Mouse (Mus musculus): Measurements from ENCODE around the gene Tdo2. TPM values are rescaled to one million over a fixed set of nuclear protein-coding genes. Genes with fewer than 3 reads are reported as not detected.

The Tdo2 gene
- polyA plus RNA-seq, 1 experiment from 2014 or later, result not detected

DNA sequence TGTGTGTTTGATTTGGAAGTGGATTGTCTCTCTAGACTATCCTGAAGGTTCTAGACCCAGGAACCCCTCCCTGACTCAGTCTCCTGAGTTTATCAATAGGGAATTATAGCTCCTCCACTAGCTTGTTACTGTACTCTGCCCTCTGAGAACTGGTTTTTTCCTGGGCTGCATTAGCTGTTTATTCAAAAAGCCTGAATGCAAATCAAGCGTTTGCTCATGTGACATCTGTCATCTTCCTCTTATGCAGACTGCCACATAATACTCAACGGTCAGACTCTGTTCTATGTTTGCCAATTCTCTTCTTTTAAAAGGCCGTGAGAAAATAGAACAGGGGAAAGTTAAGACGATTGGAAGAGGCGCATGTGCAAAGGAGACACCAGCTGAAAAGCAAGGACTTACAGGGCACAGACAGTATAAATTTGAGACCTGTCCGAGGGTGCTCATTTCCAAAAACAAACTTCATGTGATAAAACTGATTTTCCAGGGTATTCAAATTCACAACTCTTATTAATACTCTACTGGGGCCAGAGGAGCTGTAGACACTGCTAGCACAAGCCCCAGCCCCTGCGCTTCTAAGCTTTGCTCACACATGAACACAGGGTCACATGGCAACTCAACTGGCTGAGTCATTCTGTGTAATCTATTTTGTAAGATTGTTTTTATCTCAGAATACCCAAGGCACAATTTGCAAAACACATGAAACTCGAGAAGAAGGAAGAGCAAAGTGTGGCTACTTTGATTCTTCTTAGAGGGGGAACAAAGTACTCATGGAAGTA, 7.3 kb upstream of the Tdo2 start:
- Histone ChIP-seq H3K4me3 (replicated peaks) (no peak overlapping the region), H3K36me3 (no peaks in the 10 kb centered on the region), H3K27me3 (no peaks in the 10 kb centered on the region), H3K27ac (no peak overlapping the region), H3K9me3 (no peaks in the 10 kb centered on the region), H3K4me2 (replicated peaks) (no peak overlapping the region), H3K4me1 (replicated peaks) (0 out of 2 replicates have a peak, but pooled peaks cover 2% of the 10 kb centered on the region), H3K9ac (replicated peaks) (no peak overlapping the region)
- no peak for ATAC-seq
- 81% methylated on average over 8 of the region's 8 CpGs for WGBS

GRCm38 (mm10) chr3:81981990-81982389, 6.0 kb upstream of the Tdo2 start, which contains the start of gene Asic5:
Asic5 (plus strand) TSS chr3:81982290.
- H3K4me2 ChIP-seq (replicated peaks), result no peak within 1 kb of the TSS
- 90% methylated on average over 5 of the region's 5 CpGs for WGBS

GRCm38 (mm10) chr3:81981576-81981975, 5.6 kb upstream of the Tdo2 start:
- ATAC-seq, result no peak
- no peaks in the 10 kb centered on the region for H3K9me3 ChIP-seq
- no peak overlapping the region for H3K27ac ChIP-seq
- no peak overlapping the region for H3K4me3 ChIP-seq (replicated peaks)
- no peaks in the 10 kb centered on the region for H3K36me3 ChIP-seq
- WGBS, result 94% methylated on average over 5 of the region's 5 CpGs
- no peak overlapping the region for H3K4me2 ChIP-seq (replicated peaks)
- H3K27me3 ChIP-seq, result no peaks in the 10 kb centered on the region
- H3K4me1 ChIP-seq (replicated peaks), result 0 out of 2 replicates have a peak, but pooled peaks cover 2% of the 10 kb centered on the region
- H3K9ac ChIP-seq (replicated peaks), result no peak overlapping the region

More at GRCm38 (mm10) chr3:81981990-81982389, 6.0 kb upstream of the Tdo2 start, which contains the start of gene Asic5:
- H3K9ac ChIP-seq (replicated peaks), result no peak within 1 kb of the TSS
- ATAC-seq, result no peak
- H3K36me3 ChIP-seq, result no peaks in the 10 kb centered on the region
- no peak within 1 kb of the TSS for H3K27ac ChIP-seq
- 0 out of 2 replicates have a peak, but pooled peaks cover 2% of the 10 kb centered on the region for H3K4me1 ChIP-seq (replicated peaks)
- no peaks in the 10 kb centered on the region for H3K27me3 ChIP-seq
- H3K9me3 ChIP-seq, result no peaks in the 10 kb centered on the region
- H3K4me3 ChIP-seq (replicated peaks), result no peak within 1 kb of the TSS

- no peak overlapping the region for H3K9ac ChIP-seq (replicated peaks)
- H3K27ac ChIP-seq, result no peak overlapping the region
- no peaks in the 10 kb centered on the region for H3K4me1 ChIP-seq (replicated peaks)
- no peaks in the 10 kb centered on the region for H3K27me3 ChIP-seq
- H3K9me3 ChIP-seq, result no peaks in the 10 kb centered on the region
- no peak overlapping the region for H3K4me3 ChIP-seq (replicated peaks)
- H3K36me3 ChIP-seq, result no peaks in the 10 kb centered on the region
- 84% methylated on average over 4 of the region's 4 CpGs for WGBS
- no peak for ATAC-seq
- H3K4me2 ChIP-seq (replicated peaks), result no peak overlapping the region
These were observed 395 bp downstream of the Tdo2 start for GRCm38 (mm10) chr3:81975607-81976006.

GRCm38 (mm10) chr3:81964596-81964995, 11.4 kb downstream of the Tdo2 start:
- Histone ChIP-seq H3K27me3 (no peaks in the 10 kb centered on the region), H3K4me1 (replicated peaks) (no peaks in the 10 kb centered on the region), H3K9me3 (no peaks in the 10 kb centered on the region), H3K9ac (replicated peaks) (no peak overlapping the region), H3K27ac (no peak overlapping the region), H3K4me3 (replicated peaks) (no peak overlapping the region), H3K4me2 (replicated peaks) (no peak overlapping the region), H3K36me3 (no peaks in the 10 kb centered on the region)
- ATAC-seq, result no peak
- WGBS, result 67% methylated on average over 3 of the region's 3 CpGs

DNA sequence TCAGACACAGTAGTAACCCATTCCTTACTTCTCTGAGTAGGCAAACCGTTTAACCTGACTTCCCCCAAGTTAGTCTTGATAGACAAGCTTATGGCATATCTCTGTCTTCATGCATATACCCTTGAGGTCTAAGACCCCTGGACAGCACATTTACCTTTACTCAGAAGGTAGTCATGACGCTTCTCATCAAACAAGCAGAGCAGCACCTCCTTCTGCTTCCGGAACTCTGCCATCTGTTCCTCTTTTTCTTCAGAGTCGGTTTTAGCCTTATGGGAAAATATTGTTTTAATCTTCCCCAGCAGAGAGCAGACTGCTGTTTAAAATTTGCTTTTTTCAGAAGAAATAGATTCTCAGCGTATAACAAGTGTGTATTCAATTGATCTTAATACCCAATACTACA, 12.2 kb downstream of the Tdo2 start:
- 89% methylated on average over 5 of the region's 5 CpGs for WGBS
- no peaks in the 10 kb centered on the region for H3K27me3 ChIP-seq
- no peaks in the 10 kb centered on the region for H3K9me3 ChIP-seq
- no peaks in the 10 kb centered on the region for H3K4me1 ChIP-seq (replicated peaks)
- H3K4me2 ChIP-seq (replicated peaks), result no peak overlapping the region
- no peak overlapping the region for H3K4me3 ChIP-seq (replicated peaks)
- no peaks in the 10 kb centered on the region for H3K36me3 ChIP-seq
- no peak for ATAC-seq
- no peak overlapping the region for H3K27ac ChIP-seq
- no peak overlapping the region for H3K9ac ChIP-seq (replicated peaks)

DNA sequence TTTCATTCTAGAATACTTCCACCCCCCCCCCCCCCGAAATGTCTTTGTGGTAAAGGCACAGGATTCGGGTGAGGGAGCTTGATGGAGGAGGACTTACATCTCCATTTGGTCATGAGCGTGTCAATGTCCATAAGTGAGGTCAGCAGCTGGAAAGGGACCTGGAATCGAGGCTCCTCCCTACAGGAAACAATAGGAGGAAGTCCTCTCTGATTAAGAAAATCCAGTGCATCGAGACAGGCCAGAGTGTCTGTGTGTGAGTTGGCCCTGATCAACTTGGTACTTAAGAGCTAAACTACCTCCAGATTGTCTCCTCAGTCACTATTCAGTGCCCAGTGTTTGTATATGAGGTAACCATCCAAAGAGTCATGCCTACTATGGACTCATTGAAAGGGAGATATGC, 14.7 kb downstream of the Tdo2 start:
- Histone ChIP-seq H3K4me3 (replicated peaks) (no peak overlapping the region), H3K36me3 (no peaks in the 10 kb centered on the region), H3K4me1 (replicated peaks) (no peaks in the 10 kb centered on the region), H3K9me3 (no peaks in the 10 kb centered on the region), H3K9ac (replicated peaks) (no peak overlapping the region), H3K4me2 (replicated peaks) (no peak overlapping the region), H3K27ac (no peak overlapping the region), H3K27me3 (no peaks in the 10 kb centered on the region)
- ATAC-seq, result no peak
- WGBS, result 86% methylated on average over 5 of the region's 5 CpGs

DNA sequence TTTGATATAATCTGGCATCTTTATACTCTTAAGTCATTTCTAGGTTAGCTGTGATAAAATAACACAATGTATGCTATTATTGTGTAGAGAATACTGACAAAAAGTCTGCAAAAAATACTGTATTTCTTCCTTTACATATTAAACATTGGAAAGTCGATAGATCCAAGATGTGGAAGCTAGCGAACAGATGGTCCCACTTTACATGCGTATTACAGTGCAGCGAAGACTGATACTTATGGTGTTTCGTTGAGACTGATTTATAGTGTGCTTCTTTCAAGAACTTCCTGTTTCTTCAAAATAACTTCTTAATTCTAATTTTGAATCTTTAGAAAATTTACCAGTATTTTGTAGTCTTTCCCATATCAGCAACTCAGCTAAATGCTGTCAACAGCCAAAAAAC, 18.5 kb downstream of the Tdo2 start:
- no peak for ATAC-seq
- Histone ChIP-seq H3K4me1 (replicated peaks) (no peaks in the 10 kb centered on the region), H3K36me3 (no peaks in the 10 kb centered on the region), H3K27ac (no peak overlapping the region), H3K9me3 (no peaks in the 10 kb centered on the region), H3K4me3 (replicated peaks) (no peak overlapping the region), H3K9ac (replicated peaks) (no peak overlapping the region), H3K27me3 (no peaks in the 10 kb centered on the region), H3K4me2 (replicated peaks) (no peak overlapping the region)
- 88% methylated on average over 5 of the region's 5 CpGs for WGBS

- Histone ChIP-seq H3K36me3 (no peaks in the 10 kb centered on the region), H3K27ac (no peak overlapping the region), H3K27me3 (no peaks in the 10 kb centered on the region), H3K9me3 (no peaks in the 10 kb centered on the region), H3K9ac (replicated peaks) (no peak overlapping the region), H3K4me1 (replicated peaks) (no peaks in the 10 kb centered on the region), H3K4me2 (replicated peaks) (no peak overlapping the region), H3K4me3 (replicated peaks) (no peak overlapping the region)
- ATAC-seq, result no peak
- WGBS, result 84% methylated on average over 2 of the region's 2 CpGs
These were observed 24.2 kb downstream of the Tdo2 start for GRCm38 (mm10) chr3:81951785-81952184.

- H3K27ac ChIP-seq, result no peak overlapping the region
- H3K4me2 ChIP-seq (replicated peaks), result no peak overlapping the region
- H3K4me3 ChIP-seq (replicated peaks), result no peak overlapping the region
- no peaks in the 10 kb centered on the region for H3K27me3 ChIP-seq
- H3K9me3 ChIP-seq, result no peaks in the 10 kb centered on the region
- no peaks in the 10 kb centered on the region for H3K4me1 ChIP-seq (replicated peaks)
- WGBS, result 91% methylated on average over 1 of the region's 1 CpGs
- no peak for ATAC-seq
- H3K36me3 ChIP-seq, result no peaks in the 10 kb centered on the region
- no peak overlapping the region for H3K9ac ChIP-seq (replicated peaks)
These were observed 27.0 kb downstream of the Tdo2 start for GRCm38 (mm10) chr3:81949048-81949447.

- H3K4me2 ChIP-seq (replicated peaks), result no peak overlapping the region
- no peak overlapping the region for H3K27ac ChIP-seq
- H3K9ac ChIP-seq (replicated peaks), result no peak overlapping the region
- ATAC-seq, result no peak
- no peaks in the 10 kb centered on the region for H3K9me3 ChIP-seq
- no peaks in the 10 kb centered on the region for H3K36me3 ChIP-seq
- H3K27me3 ChIP-seq, result no peaks in the 10 kb centered on the region
- no peak overlapping the region for H3K4me3 ChIP-seq (replicated peaks)
- H3K4me1 ChIP-seq (replicated peaks), result no peaks in the 10 kb centered on the region
- 93% methylated on average over 7 of the region's 7 CpGs for WGBS
These were observed 31.1 kb downstream of the Tdo2 start for GRCm38 (mm10) chr3:81944851-81945393.

DNA sequence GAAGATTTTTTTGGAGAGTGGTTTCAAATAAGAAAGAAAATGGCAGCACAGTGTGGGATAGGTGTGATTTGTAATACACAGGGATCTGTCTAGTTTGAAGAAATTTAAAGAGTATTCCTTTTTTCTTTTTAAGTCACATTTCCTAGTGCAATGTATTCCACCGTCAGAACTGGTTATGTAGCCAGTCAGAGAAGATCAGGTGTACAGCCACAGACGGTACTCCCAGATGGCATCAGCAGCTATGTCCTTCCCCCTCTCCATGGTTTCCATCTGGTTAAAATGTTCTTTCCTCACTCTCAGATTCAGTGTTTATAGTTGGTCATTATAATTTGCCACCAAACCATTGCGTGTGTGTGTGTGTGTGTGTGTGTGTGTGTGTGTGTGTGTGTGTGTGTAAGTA, 32.9 kb downstream of the Tdo2 start:
- no peaks in the 10 kb centered on the region for H3K27me3 ChIP-seq

More for the DNA sequence above, 32.9 kb downstream of the Tdo2 start:
- Histone ChIP-seq H3K9ac (replicated peaks) (no peak overlapping the region), H3K9me3 (no peaks in the 10 kb centered on the region), H3K4me3 (replicated peaks) (no peak overlapping the region), H3K27ac (no peak overlapping the region), H3K4me2 (replicated peaks) (no peak overlapping the region), H3K4me1 (replicated peaks) (no peaks in the 10 kb centered on the region), H3K36me3 (no peaks in the 10 kb centered on the region)
- ATAC-seq, result no peak
- WGBS, result 92% methylated on average over 3 of the region's 3 CpGs
